Mouse (Mus musculus) C2C12 (cell line): ENCODE data around the gene Ppp2r3c.

Source experiments
- CEBPB ChIP-seq: IDR thresholded peaks from one replicate; pipeline ENCODE4 v1.6.1; 2011; ENCODE audit warnings: low read depth, mild to moderate bottlenecking, control low read depth, moderate library complexity
- CTCF ChIP-seq: IDR thresholded peaks from one replicate; pipeline ENCODE4 v1.5.1; 2011; ENCODE audit not compliant: control insufficient read depth, insufficient read depth, insufficient read length
- MAX ChIP-seq: IDR thresholded peaks from one replicate; pipeline ENCODE4 v1.6.1; 2011; ENCODE audit warnings: mild to moderate bottlenecking, control low read depth
- MYOD1 ChIP-seq: IDR thresholded peaks from one replicate; pipeline ENCODE4 v1.6.1; 2011; ENCODE audit warnings: low read depth; ENCODE audit not compliant: control insufficient read depth, insufficient read length
- USF1 ChIP-seq: IDR thresholded peaks from one replicate; pipeline ENCODE4 v1.6.1; 2011; ENCODE audit warnings: low read depth, mild to moderate bottlenecking, control low read depth, moderate library complexity

DNA sequence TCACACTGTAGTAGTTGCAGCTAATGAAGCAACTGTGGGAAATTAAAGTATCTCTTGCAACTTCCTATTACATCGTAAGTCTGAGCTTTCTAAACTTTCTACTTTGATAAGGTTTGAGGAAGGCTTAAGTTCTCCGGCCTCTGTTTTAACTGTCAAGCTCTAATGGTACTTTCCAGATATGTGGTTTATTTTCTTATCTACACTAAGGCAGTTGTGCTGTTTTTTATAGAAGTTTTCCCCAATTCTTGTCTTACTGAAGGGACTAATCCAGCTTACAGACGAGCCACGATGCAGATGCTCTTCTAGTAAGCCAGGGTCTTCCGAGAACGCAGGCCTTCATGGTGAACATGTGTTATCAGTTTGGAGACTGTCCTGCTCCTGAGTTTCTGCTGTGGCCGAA, 26.6 kb upstream of the Ppp2r3c start:
- TF ChIP-seq CTCF (no peak), MAX (no peak), USF1 (no peak), MYOD1 (no peak), CEBPB (no peak)
